Mouse (Mus musculus) gastrocnemius, postnatal 10 days (tissue): ENCODE results near the gene Gpn2. TPM values are rescaled to one million over a fixed set of nuclear protein-coding genes. Genes with fewer than 3 reads are reported as not detected.
A peak's percentile ranks its signal among the peaks of the same experiment; 100 is the strongest.

Experiments used
- DNase-seq: peaks from one replicate; pipeline ENCODE4 v3.0.0; 2021; ENCODE audit warnings: mixed read lengths
- long read RNA-seq, 2 experiments: library from polyadenylated mRNA; stranded (forward); transcript quantifications; one replicate each; pipeline ENCODE4 v2.0.0; 2021
- total RNA-seq, 2 experiments: library from RNA; stranded (reverse); gene quantifications; 2 replicates each; pipeline ENCODE4 v1.2.3; 2021

Gene Gpn2
- total RNA-seq, result 1 to 10 TPM; 5.6 TPM
- long read RNA-seq, experiment 1, transcript Gpn2-201 (5 exons, 1,367 nt), result major isoform, 5 of 7 reads
- long read RNA-seq, experiment 1, partial matches to known transcripts, result 0 of 7 reads
- long read RNA-seq, experiment 1, other reads (novel, unspliced or antisense), result 1 of 7 reads
- long read RNA-seq, experiment 2, transcript Gpn2-201 (5 exons, 1,367 nt), result major isoform, 8 of 8 reads
- long read RNA-seq, experiment 2, partial matches to known transcripts, result 0 of 8 reads
- long read RNA-seq, experiment 2, other reads (novel, unspliced or antisense), result 0 of 8 reads

- peak; percentile 77 for DNase-seq
Measured at GRCm38 (mm10) chr4:133584059-133584951, at the start of gene Gpn2. Gpn2 (plus strand) TSS chr4:133584362.

GRCm38 (mm10) chr4:133536081-133536480 lies 48.1 kb upstream of the Gpn2 start:
- no peak for DNase-seq

- DNase-seq, result no peak
Measured at GRCm38 (mm10) chr4:133536652-133537051, 47.5 kb upstream of the Gpn2 start.

- peak; percentile 93 for DNase-seq
Measured at GRCm38 (mm10) chr4:133545272-133546231, 38.6 kb upstream of the Gpn2 start, which contains the start of gene Nudc. Nudc (minus strand) TSS chr4:133545996.

- DNase-seq, result no peak
Measured at GRCm38 (mm10) chr4:133552029-133552428, 32.1 kb upstream of the Gpn2 start.

GRCm38 (mm10) chr4:133552768-133553447 lies 31.3 kb upstream of the Gpn2 start, which contains the start of gene Nr0b2:
Nr0b2 (plus strand) TSS chr4:133553376.
- DNase-seq, result no peak

- DNase-seq, result no peak
Measured at GRCm38 (mm10) chr4:133553448-133554330, 30.5 kb upstream of the Gpn2 start.

GRCm38 (mm10) chr4:133557041-133557717 lies 27.0 kb upstream of the Gpn2 start:
- no peak for DNase-seq

GRCm38 (mm10) chr4:133559846-133560245 lies 24.3 kb upstream of the Gpn2 start:
- DNase-seq, result no peak

GRCm38 (mm10) chr4:133561622-133562021 lies 22.5 kb upstream of the Gpn2 start:
- DNase-seq, result no peak

- DNase-seq, result peak; percentile 27
Measured at GRCm38 (mm10) chr4:133563123-133563571, 21.0 kb upstream of the Gpn2 start.

- DNase-seq, result no peak
Measured at GRCm38 (mm10) chr4:133567251-133567650, 16.9 kb upstream of the Gpn2 start.

GRCm38 (mm10) chr4:133569291-133570065 lies 14.7 kb upstream of the Gpn2 start:
- no peak for DNase-seq

- no peak for DNase-seq
Measured at GRCm38 (mm10) chr4:133570066-133570466, 14.1 kb upstream of the Gpn2 start.

- DNase-seq, result peak; percentile 91
Measured at GRCm38 (mm10) chr4:133574070-133574842, 9.9 kb upstream of the Gpn2 start, which contains the start of gene Gpatch3. Gpatch3 (plus strand) TSS chr4:133574745.

- DNase-seq, result no peak
Measured at GRCm38 (mm10) chr4:133574843-133575202, 9.3 kb upstream of the Gpn2 start.

- no peak for DNase-seq
Measured at GRCm38 (mm10) chr4:133577983-133578382, 6.2 kb upstream of the Gpn2 start.

- DNase-seq, result no peak
Measured at GRCm38 (mm10) chr4:133583690-133584058, 488 bp upstream of the Gpn2 start.
